Mouse (Mus musculus) bone marrow macrophage, adult 2 months (primary cell): ENCODE results near the gene Otub1.

Experiments
- CTCF ChIP-seq: IDR thresholded peaks from 2 replicates; pipeline ENCODE4 v1.5.1; 2012; ENCODE audit warnings: low read depth, mild to moderate bottlenecking, low read length, moderate library complexity
- POLR2A ChIP-seq: IDR thresholded peaks from 2 replicates; pipeline ENCODE4 v1.6.1; 2012; ENCODE audit warnings: mild to moderate bottlenecking, low read depth, low read length, borderline replicate concordance

DNA sequence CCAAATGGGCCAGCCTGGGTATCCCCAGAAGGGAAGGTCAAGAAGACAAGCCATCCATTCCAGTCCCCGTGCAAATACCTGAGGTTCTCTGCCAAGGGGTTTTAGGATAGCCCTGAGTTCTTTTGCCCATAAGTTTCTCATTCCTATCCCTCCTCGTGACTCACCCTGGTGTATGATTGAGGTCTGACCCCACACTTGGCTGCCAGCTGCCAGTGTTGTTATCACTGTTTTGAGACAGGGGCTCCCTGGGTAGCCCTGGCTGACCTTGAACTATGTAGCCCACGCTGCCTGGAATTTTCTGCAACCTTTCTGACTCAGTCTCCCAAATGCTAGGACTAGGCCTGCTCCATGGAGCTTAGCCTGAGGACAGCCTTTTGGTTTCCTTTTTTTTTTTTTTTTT, 45.1 kb downstream of the Otub1 start:
- TF ChIP-seq CTCF (no peak), POLR2A (no peak)
